Mouse (Mus musculus): ENCODE data around the gene Sugt1.

GRCm38 (mm10) chr14:79649680-79650079, 62.2 kb downstream of the Sugt1 start:
- no peak for TF ChIP-seq CTCF (IDR thresholded peaks at IDR 0.05; ENCODE audit: control insufficient read depth, insufficient read depth, low read length)
- no peak for TF ChIP-seq POLR2A (IDR thresholded peaks at IDR 0.05; ENCODE audit: borderline replicate concordance, control insufficient read depth, low read depth, low read length)

Data from bone marrow, adult 2 months (tissue).